Mouse (Mus musculus): ENCODE results near the gene Nfkbie.

The Nfkbie gene

DNA sequence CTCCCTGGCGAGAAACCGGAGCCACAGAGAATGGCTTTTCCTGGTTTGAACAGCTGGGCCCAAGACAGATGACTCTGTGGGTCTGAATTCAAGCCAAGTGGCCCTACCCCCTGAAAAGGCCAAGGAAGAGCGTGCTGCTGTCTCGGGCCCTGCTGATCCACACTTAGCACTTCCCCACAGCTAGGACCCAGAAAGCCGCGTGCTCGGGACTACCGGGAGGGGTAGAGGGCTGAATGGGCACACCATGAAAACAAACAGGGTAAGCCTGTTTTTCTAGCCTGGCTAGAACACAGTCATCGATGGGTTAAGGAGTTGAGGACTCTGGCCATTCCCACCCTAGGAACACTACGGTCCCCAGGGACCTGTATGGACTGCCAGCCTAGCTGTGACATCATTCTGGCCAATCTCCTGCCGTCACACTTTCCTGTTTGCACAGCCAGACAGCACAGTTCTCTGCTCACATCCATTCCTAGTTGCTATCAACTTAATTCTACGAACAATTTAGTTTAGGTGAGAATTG is 25.5 kb downstream of the Nfkbie start:
- no peak for DNase-seq (ENCODE audit: low read depth, low spot score)

DNA sequence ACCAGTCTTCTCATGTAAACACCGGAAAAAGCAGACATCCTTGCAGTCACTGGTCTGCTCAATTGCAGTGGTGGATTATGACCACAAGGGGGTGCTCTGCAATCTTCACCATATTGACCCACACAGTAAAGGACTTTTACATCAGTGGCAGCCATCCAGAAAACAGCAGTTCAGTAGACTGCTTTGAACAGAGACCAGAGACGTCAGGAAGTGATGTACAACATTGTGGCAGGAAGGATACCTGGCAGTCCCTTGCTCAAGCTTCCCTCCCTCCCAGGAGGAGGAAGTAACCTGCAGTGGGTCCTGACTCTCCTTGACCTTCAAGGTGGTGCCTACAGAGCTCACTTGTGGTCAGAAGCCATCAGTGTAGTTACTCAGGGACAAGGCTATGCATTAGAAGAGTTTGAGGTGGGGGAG is 26.1 kb downstream of the Nfkbie start:
- DNase-seq (ENCODE audit: low read depth, low spot score), result peak; percentile 76

DNA sequence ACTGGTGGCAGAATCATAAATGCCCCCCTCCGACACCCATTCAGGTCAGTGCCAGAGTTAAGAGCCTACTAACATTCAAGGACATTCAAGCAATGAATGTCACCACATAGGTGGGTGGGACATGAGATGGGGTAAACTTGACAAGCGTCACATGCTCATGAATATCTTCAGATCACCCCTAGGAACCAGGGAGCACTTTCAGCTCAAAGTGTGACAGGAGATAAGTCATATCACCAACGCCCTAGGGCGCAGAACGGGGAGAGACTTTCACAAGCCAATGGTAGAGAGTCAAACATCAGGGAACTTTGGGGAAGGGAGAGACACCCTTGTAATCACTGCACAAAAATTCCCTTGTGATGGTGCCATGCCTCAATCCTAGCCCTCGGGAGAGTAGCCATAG is 26.7 kb downstream of the Nfkbie start:
- DNase-seq (ENCODE audit: low read depth, low spot score), result no peak

DNA sequence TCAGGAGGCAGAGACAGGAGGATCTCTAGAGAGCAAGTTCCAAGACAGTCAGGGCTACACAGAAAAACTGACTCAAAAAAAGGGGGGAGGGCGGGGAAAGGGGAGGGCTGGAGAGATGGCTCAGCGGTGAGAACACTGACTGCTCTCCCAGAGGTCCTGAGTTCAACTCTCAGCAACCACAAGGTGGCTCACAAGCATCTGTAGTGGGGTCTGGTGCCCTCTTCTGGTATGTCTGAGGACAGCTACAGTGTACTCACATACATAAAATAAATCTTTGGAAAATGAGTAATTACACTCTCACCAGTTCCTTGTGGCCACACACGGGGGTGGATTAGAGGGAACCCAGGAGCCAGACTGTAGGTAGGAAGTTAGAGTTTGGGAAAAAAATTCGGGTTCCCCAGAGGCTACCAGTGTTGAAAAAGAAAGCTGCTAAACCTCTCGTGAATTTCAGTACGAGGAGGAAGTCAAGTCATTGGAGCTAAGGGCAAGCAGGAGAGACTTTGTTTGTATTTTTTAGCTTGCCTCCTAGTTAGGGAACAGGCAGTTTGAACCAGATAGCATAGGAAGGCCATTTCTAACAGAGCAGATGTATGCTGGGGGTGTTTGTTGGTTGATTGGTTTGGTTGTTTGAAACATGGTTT is 27.3 kb downstream of the Nfkbie start:
- peak; percentile 69 for DNase-seq (ENCODE audit: low read depth, low spot score)

DNA sequence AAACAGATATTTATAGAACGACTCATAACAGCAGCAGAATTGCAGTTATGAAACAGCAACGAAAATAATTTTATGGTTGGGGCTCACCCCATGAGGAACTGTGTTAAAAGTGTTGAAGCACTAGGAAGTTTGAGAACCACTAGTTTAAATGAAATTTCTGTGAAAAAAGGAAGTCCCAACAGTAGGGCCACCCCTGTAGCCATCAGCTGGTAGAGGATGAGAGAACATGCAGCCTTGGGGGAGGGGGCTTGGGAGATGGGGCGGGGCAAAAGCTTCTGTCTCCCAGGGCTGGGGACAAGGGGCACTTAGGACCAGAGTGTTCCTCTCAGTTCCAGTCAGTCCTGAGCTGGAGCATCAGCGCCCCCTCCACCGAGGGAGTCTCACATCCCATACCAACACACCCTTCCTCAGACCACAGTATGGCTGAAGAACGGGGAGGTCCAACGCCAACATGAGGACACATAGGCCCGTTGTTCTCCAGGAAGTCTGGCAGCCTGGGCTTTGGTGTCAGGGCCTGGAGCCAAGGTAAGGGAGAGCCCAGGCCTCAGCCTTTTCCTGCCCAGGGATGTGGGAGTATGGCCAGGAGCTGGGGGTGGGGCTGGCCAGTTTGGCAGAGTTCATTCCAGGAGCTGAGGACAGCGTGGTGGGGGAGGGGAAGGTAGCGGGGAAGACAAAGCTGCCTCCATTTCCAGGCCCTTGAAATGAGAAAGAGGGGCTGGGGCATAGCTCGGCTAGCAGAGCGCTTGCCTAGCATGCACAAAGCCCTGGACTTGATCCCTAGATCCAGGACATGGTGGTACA is 28.8 kb downstream of the Nfkbie start:
- DNase-seq (ENCODE audit: low read depth, low spot score), result no peak

DNA sequence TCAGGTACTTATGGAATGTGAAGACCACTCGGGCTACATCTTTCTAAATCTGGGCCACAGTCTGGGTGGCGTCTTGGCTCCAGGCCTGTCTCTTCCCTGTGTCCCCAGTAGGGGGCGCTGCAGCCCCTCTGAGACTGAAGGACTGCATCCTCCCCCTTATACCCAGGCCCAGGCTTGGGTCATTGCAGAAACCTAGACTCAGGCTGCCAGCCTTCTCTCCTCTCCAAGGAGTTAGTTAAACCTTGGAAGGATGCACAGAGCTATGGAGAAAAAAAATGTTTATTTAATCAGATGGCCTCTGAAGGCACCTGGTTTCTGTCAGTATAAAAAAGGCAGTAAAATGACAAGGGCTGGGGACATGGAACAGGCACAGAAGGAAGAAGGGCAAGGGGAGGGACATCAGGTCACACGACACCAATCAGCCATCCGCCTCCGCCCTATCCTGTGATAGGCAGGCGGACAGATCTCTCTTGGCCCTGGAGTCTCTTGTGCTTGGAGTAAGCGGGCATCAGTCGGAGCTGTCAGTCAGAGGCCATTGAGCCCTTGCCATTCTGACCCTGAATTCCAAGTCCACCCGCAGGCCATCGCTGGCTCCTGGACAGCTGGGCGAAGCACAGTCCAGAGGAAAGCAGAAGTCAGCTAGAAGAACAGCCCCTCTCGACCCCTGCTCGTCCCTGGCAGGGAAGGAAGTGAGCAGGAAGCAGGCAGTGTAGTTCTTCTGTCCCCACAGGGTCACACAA is 29.6 kb downstream of the Nfkbie start:
- peak; percentile 69 for DNase-seq (ENCODE audit: low read depth, low spot score)

DNA sequence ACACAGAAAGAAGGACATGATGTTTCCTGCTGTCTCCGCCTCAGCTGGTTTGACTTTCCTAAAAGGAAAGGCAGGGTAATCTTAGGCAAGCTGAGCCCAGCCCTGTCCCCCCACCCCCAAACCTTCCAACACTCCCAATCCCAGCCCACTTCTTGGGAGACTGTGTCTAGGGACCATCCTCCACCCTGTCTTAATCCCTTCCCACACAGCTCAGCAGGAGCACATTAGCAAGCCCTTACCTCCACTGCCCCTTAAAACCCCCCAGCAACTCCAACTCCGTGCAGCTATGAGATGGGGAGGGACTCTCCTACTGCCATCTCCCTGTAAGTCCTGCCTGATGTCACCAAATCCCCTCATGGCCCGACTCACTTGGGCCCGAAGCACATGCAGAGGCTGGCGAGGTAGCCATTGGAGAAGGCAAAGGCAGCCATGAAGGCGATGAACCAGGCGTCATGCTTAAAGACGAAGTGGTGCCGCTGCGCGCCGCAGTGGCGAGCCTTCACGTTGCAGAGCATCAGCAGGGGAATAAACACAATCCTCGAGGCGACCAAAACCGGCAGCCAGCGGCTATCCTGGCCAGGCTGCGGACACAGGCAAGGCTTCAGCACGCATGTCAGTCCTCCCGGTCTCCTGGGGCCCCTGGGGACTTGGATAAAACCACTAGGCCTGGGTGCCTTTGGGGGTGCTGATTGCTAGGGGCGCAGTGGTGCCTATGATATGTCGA is 30.4 kb downstream of the Nfkbie start:
- DNase-seq (ENCODE audit: low read depth, low spot score), result no peak

DNA sequence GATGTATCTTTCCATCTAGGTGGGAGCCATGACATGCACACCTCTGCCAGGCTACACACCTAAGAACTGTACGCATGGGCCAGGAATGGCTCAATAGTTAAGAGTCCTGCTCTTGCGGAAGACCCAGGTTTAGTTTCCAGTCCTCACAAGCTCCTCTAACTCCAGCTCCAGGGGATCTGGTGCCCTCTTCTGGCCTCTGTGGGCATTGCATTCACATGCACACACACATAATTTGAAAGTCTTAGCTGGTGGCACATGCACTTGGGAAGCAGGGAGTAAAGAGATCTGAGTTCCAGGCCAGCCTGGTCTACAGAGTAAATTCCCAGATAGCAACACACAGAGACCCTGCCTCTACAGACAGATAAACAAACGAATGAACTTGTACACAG is 30.9 kb downstream of the Nfkbie start:
- DNase-seq (ENCODE audit: low read depth, low spot score), result peak; percentile 41

DNA sequence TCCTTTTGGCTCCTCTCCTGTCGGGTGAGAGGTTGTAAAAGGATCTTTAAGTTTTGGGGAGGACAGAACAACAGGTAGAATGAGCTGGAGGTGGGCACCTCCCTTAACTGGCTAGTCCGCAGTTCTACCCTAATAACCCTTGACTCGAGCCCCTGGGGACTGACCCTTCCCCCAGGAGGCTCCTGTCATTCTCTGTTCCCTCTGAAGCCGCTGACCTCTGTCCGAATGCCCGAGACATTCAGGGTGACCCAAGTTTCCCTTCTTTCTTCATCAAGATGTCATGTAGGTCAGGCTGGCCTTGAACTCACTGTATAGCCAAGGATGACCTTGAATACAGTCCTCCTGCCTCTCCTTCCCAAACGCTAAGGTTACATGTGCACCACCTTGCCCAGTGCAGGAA is 32.9 kb downstream of the Nfkbie start:
- DNase-seq (ENCODE audit: low read depth, low spot score), result no peak

DNA sequence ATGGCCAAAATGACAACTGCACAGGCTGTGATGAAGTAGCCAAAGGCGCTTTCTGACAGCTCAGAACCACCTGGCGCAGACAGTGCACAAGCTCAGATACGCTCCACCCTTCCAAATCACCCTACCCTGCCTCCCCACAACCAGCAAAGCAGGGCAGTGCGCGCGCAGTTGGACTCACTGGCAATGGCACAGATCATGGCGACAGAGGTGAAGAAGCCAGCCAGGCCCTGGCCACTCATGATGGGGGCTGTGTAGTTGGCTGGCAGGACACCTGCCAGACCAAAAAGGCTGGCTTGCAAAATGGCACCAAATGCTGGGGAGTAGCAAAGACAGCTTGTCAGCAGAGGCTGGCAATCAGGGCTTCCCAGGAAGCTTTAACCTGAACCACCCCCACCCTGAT is 33.7 kb downstream of the Nfkbie start:
- DNase-seq (ENCODE audit: low read depth, low spot score), result no peak

DNA sequence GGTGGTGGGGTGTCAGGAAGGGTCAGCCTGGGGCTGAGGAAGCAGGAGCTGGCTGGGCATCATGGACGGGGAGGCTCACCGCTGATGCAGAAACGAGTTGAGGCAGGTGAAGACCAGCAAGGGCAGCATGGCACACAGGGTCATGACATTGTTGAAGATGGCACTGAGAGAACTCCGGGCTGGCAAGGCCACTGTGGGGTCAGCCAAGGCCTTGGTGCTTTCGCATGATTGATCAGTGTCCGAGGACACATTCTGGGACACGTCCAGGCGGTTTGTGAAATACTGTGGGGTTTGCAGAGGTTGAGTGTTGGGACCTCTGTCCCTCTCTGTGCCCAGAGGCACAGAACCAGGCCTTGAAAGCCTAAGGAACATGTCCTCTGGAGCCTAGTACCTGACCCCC is 34.3 kb downstream of the Nfkbie start:
- no peak for DNase-seq (ENCODE audit: low read depth, low spot score)

DNA sequence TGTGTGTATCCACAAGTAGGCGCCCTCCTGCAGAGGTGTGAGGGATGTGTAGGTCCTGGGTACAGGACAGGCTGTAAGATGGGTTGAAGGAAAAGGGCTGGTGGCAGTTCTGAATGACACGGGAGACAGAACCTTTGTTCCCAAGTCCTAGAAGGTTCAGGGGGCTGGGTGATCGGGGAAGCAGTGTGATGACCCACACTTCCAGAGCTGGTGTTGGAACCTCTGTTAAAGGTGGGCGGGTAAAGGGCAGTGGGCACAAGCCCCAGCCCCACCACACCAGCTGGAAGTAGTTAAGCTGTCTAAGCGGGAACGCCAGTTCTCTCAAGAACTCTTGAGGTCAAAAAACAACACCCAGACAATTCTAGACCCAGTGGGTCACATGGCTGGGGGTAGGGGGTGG is 34.9 kb downstream of the Nfkbie start:
- no peak for DNase-seq (ENCODE audit: low read depth, low spot score)

DNA sequence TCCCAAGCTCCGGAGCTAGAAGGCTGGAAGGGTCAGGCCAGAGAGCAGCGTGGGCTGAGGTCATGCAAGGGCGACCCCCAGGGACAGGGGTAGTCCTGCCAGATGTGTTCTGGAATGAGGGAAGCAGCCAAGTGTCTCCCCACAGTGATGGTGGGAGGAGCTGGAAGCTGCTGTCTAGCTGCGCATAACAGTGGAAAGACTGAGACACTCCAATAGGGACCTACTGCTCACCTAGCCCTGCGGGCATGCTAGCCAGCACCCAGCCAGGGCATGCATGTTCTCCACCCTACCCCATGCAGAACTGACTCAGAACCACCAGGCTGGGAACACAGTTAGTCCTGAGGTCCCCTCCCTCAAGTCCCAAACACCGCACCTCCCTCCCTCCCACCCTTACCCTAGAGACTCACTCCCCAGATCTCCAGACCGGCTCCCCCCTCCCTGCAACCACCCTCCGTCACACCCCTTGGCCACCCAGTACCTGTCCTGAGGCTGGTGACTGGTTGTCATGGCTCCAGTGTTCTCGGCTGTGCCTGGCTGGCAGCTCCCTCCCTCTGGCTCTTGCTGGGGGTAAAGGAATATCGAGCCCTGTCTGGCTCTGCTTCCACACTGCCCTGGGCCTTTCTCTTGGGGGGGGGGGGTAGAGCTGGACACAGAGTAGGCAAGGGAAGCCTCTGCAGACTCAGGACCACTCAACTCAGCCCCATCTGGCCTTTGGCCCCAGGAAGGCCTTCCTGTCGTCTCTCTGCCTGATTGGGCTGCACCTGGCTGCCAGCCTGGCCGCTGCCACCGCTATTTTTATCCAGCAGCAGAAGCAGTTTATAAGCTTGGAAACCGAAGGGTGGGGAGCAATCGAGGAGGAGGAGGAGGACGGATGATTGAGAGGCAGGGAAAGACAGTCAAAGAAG is 36.5 kb downstream of the Nfkbie start:
- DNase-seq (ENCODE audit: low read depth, low spot score), result peak; percentile 70

DNA sequence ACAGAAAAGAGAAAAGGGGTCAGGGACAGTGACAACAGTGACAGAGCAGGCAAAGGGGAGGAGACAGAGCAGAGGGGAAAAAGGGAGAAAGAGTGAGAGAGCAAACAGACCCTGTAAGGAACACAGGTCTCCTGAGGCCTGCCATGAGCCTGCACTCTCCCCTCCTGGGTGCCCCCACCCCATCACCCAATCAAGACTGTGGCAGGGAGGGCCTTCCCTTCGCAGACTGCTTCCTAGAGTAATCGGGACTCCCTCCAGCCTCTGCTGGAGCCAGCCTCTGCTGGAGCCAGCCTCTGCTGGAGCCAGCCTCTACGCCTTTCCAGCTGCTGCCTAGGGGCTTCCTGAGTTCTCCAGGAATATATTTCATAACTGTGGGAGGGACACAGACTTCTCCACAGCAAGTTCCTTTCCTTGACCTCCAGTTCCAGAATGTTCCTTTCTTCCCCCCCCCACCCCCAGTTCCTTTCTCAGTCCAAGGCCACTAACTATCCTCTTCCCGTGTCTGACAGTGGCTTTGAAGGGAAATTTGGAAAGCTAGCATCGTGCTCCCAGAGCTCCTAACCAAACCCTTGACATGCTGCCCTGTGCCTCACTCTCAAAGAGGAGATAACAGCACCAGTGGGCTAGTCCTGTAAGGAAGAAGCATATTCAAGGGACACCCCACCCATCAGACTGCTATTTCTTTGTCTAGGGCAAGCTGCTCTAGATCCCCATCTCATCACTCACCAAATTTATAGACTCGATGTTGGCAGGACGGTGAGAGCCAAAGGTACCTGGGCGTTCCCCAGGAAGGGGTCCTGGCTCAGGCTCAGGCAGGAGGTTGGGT is 37.3 kb downstream of the Nfkbie start:
- DNase-seq (ENCODE audit: low read depth, low spot score), result no peak

DNA sequence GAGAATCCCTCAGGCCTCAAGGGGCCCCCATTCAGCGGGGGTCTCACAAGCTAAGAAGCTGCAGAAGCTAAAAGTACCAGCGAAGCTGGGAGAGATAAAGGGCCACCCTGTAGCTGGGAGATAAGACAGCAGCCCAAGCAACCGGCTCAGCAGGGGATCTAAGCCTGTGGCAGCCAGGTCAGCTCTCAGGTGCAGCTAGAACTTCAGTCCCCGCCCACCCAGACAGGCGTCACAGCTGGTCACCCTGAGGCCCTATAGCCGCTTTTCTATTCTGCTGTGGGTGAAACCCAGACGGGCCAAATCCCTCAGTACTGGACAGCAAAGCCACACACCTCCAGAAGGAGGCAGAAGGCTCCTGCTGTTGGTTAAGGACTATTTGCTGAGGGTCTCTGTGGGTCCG is 38.0 kb downstream of the Nfkbie start:
- DNase-seq (ENCODE audit: low read depth, low spot score), result peak; percentile 86

DNA sequence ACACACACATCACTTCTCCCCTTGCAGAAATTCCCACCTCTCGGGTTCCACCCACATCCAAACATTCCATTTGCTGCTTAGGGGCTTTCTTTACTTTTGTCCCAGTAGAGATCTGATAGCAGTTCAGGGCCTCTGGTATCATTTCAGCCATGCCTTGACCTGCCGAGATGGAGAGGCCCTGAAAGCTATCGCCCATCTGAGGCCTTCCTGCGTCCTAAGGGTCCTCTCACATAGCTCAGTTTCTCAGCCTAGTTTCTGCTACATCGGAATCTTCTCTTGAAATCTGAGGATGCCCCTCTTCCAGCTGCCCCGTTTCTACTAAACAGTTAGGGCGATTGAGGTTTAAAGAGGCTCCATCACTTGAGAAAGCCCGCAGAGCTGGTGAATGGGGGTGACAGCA is 38.7 kb downstream of the Nfkbie start:
- peak; percentile 47 for DNase-seq (ENCODE audit: low read depth, low spot score)

DNA sequence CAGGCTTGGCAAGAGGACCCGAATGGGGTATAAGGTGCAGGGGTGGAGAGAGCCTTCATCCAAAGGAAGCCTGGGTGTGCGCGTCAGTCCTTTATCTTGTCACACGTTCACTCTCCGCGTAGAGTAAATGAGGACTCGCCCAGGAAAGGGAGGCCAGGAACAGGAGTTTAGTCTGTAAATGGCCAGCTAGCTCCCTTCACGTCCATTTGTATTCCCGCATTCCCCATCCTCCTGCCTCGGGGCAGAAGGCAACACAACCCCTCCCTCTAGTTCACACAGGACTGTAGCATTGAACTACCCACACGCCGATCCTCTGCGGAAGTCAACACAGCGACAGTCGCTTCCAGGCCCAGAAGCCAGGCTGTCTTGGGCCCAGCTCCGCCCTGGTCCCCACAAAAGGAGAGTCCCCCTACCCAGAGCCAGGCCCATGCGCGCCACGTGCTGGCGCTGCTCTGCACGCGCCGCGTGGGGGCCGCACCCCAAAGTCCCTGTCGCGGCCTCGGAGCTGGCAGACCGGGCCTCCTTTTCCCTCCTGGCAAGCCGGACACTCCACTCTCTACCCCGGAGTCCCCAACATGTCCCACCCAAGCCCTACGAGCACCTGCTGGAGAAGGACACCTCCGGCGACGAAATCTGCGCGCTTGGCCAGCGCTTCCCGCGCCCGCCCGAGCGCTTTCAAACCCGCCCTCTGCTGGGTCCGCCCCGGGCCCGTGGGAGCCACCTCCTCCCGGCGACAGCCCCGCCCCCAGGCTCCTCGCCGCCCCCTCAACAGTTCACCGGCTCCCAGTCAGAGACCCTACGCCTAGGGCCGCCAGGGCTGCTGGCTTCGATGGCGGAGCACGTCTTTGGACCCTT is 39.6 kb downstream of the Nfkbie start:
- peak; percentile 81 for DNase-seq (ENCODE audit: low read depth, low spot score)

DNA sequence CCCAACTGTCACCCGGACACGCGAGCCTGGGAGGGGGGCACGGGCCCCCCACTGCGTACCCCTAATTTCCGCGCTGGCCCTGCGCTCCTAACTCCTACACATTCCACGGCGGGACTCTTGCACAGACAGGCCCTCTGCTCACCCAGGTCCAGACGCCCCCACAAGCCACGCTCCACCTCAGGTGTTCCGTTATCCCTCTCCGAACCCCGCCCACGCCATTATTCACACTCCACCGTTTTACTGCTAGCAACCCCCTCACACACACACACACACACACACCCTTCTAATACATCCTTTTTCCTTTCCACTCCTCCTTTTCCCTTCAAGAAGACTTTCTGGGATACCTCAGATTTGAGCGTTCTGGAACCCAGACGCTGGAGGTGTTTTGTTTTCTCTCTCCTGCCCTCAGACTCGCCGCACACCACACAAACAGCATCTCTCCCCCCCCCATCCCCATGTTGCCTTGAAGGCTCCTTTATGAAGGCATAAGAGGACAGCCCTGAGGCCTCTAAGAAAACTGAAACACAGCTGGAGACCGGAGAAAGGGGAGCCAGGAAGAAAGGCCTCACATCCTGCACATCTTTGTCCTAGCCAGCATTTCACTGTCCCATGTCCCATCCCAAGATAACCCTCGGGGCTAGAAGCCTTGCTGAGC is 40.4 kb downstream of the Nfkbie start:
- DNase-seq (ENCODE audit: low read depth, low spot score), result no peak
